Mouse (Mus musculus): ENCODE measurements at regions not wholly inside any gene's neighbourhood (a gene's known extent, or its start where the extent isn't known, plus 50 kb on each side); places are given as distances from the start of the nearest gene placed in this dataset.

DNA sequence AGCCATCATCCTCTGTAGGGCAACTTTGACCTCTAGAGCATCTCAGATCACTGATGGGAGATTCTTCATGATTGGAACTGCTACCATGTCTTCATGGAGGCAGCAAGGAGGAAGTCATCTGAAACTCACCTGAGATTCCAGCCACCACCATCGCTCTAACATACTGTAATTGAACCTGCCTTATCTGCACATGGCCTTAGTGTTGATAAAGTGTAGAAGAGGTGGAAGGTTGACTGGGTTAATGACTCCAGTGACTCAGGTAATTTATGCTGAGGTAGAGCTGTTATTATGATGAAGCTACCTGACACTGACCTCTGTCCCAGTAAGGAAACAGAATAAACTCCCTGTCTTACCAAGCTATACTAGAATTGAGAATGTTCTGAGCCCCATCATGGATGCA, 305.0 kb downstream of the G6pd2 start:
- ATAC-seq: peak; percentile 98
- H3K9ac ChIP-seq (ENCODE audit: low read depth, low read length): no peak overlapping the region
- H3K4me1 ChIP-seq (ENCODE audit: control insufficient read depth, insufficient read depth, low read length): no peaks in the 10 kb centered on the region
- no peaks in the 10 kb centered on the region for H3K36me3 ChIP-seq (ENCODE audit: control insufficient read depth, insufficient read depth, low read length)
- H3K4me2 ChIP-seq (ENCODE audit: low read depth, low read length): no peak overlapping the region
- no peaks in the 10 kb centered on the region for H3K9me3 ChIP-seq (ENCODE audit: control insufficient read depth, low read length)
- WGBS: 64% methylated on average over 1 of the region's 1 CpGs
- H3K27me3 ChIP-seq (replicated peaks; ENCODE audit: control insufficient read depth, insufficient read depth, low read length): no peaks in the 10 kb centered on the region
- H3K4me3 ChIP-seq (ENCODE audit: low read length): no peak overlapping the region
- no peak overlapping the region for H3K27ac ChIP-seq (ENCODE audit: low read length)

DNA sequence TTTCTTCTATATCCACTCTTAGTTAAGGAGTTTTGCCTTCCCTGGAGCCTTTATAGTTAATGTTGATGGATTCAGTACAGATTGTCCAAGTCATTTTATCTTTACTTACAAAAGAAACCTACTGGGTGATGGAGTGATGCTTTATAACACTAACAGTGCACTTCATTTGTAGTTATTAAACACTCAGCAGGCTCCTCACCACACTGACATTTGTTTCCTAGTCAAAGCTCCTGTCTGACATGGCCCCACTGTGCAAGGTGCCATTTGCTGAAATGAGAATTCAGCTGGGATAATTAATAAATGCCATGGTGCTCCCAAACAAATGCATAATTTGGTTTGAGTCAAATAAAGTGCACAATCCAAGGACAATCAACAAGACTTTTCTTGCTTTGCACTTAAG, 336.6 kb downstream of the G6pd2 start:
- Histone ChIP-seq H3K36me3 (ENCODE audit: control insufficient read depth, insufficient read depth, low read length) (no peaks in the 10 kb centered on the region), H3K4me3 (ENCODE audit: low read length) (no peak overlapping the region), H3K27ac (ENCODE audit: low read length) (no peak overlapping the region), H3K9me3 (ENCODE audit: control insufficient read depth, low read length) (no peaks in the 10 kb centered on the region), H3K4me1 (ENCODE audit: control insufficient read depth, insufficient read depth, low read length) (no peaks in the 10 kb centered on the region), H3K9ac (ENCODE audit: low read depth, low read length) (no peak overlapping the region), H3K27me3 (replicated peaks; ENCODE audit: control insufficient read depth, insufficient read depth, low read length) (no peaks in the 10 kb centered on the region), H3K4me2 (ENCODE audit: low read depth, low read length) (no peak overlapping the region)
- ATAC-seq: no peak

DNA sequence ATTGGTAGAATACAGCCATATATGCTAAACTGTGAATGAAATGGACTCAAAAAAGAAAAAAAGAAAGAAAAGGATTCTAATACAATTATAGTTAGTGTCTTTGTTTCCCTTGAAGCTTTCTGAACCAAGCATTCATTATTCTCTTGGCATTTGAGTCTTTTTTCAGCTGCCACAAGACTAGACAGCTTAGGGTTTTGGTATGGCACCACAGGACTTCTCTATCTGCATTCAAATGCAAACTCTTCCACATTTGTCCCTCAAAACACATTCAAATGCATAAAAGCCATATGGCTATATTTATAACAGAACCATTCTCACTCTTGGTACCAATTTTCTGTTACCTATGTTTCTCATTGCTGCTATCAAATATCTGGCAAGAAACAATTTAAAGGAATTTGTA, 338.8 kb downstream of the G6pd2 start:
- Histone ChIP-seq H3K36me3 (ENCODE audit: control insufficient read depth, insufficient read depth, low read length) (no peaks in the 10 kb centered on the region), H3K4me1 (ENCODE audit: control insufficient read depth, insufficient read depth, low read length) (no peaks in the 10 kb centered on the region), H3K9me3 (ENCODE audit: control insufficient read depth, low read length) (no peaks in the 10 kb centered on the region), H3K9ac (ENCODE audit: low read depth, low read length) (no peak overlapping the region), H3K27ac (ENCODE audit: low read length) (no peak overlapping the region), H3K4me2 (ENCODE audit: low read depth, low read length) (no peak overlapping the region), H3K4me3 (ENCODE audit: low read length) (no peak overlapping the region), H3K27me3 (replicated peaks; ENCODE audit: control insufficient read depth, insufficient read depth, low read length) (no peaks in the 10 kb centered on the region)
- ATAC-seq: no peak

DNA sequence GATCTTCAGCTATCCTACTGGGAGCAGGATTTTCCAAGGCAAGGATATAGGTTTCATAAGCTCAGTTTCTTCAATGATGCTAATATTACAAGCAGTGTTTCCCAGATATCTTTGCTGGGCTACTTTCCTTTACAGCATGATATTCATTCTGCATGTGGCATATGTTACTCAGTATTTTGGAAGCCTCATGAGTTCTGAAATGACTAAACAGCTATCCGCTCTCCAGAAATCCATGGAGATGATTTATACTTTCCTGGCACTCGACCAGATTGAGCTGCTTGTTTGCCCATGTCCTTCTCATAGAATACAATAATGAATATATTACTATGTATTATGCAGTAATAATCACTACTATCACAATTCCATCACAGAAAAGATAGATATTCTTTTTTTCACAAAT, 351.9 kb downstream of the G6pd2 start:
- Histone ChIP-seq H3K27me3 (replicated peaks; ENCODE audit: control insufficient read depth, insufficient read depth, low read length) (no peaks in the 10 kb centered on the region), H3K9ac (ENCODE audit: low read depth, low read length) (no peak overlapping the region), H3K4me1 (ENCODE audit: control insufficient read depth, insufficient read depth, low read length) (no peaks in the 10 kb centered on the region), H3K4me3 (ENCODE audit: low read length) (no peak overlapping the region), H3K36me3 (ENCODE audit: control insufficient read depth, insufficient read depth, low read length) (no peaks in the 10 kb centered on the region), H3K9me3 (ENCODE audit: control insufficient read depth, low read length) (no peaks in the 10 kb centered on the region), H3K27ac (ENCODE audit: low read length) (no peak overlapping the region), H3K4me2 (ENCODE audit: low read depth, low read length) (no peak overlapping the region)
- WGBS: 62% methylated on average over 2 of the region's 2 CpGs
- no peak for ATAC-seq

DNA sequence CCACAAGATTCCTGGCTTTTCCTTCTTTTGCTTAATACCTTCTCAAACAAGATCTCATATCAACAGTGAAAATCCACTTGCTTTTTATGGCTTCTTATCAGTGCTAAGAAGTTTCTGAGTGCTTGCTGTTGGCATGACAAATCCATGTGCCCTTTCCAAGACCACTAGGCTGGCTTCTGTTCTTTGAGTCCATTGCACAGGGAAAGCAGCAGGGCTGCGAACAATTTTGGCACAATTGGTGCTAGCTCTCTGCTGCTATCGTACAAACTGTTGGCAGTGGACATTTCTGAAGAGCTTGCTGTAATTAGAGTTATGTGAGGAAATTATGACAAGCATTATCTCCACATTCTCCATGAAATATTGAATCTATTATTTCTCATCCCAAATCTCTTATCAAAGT, 383.5 kb downstream of the G6pd2 start:
- Histone ChIP-seq H3K4me1 (ENCODE audit: control insufficient read depth, insufficient read depth, low read length) (no peaks in the 10 kb centered on the region), H3K9me3 (ENCODE audit: control insufficient read depth, low read length) (no peaks in the 10 kb centered on the region)
- WGBS: 71% methylated on average over 2 of the region's 2 CpGs

DNA sequence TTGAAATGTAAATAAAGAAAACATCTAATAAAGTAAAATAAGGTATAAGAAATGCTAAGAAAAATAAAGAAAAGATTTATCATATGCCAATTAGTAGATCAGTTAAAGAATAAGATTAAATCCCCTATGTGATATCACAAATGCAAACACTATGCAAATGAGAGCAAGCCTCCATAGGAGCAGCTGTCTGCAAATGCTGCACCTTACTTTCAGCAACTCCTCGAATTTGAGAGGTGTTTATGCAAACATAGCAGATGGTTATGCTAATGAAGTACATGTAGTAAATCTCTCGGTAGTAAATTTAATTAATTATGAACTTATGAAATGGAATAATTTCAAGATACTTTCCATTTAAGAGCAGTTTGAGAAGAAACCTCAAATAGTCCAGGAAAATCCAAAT, 396.8 kb downstream of the G6pd2 start:
- ATAC-seq: no peak
- no peaks in the 10 kb centered on the region for H3K4me1 ChIP-seq (ENCODE audit: control insufficient read depth, insufficient read depth, low read length)
- H3K36me3 ChIP-seq (ENCODE audit: control insufficient read depth, insufficient read depth, low read length): no peaks in the 10 kb centered on the region
- no peak overlapping the region for H3K27ac ChIP-seq (ENCODE audit: low read length)
- H3K4me3 ChIP-seq (ENCODE audit: low read length): no peak overlapping the region
- no peaks in the 10 kb centered on the region for H3K9me3 ChIP-seq (ENCODE audit: control insufficient read depth, low read length)
- 53% methylated on average over 2 of the region's 2 CpGs for WGBS
- H3K4me2 ChIP-seq (ENCODE audit: low read depth, low read length): no peak overlapping the region
- H3K9ac ChIP-seq (ENCODE audit: low read depth, low read length): no peak overlapping the region
- H3K27me3 ChIP-seq (replicated peaks; ENCODE audit: control insufficient read depth, insufficient read depth, low read length): no peaks in the 10 kb centered on the region

More for the DNA sequence above, 383.5 kb downstream of the G6pd2 start:
- H3K27me3 ChIP-seq (replicated peaks; ENCODE audit: control insufficient read depth, insufficient read depth, low read length): no peaks in the 10 kb centered on the region
- no peak overlapping the region for H3K4me3 ChIP-seq (ENCODE audit: low read length)
- no peaks in the 10 kb centered on the region for H3K36me3 ChIP-seq (ENCODE audit: control insufficient read depth, insufficient read depth, low read length)
- H3K4me2 ChIP-seq (ENCODE audit: low read depth, low read length): no peak overlapping the region
- ATAC-seq: no peak
- H3K9ac ChIP-seq (ENCODE audit: low read depth, low read length): no peak overlapping the region
- no peak overlapping the region for H3K27ac ChIP-seq (ENCODE audit: low read length)

All from intestine, embryonic 16.5 days (tissue).